Comparison of ENCODE assay signal across 22 mouse cellular contexts in the genomic region with DNA sequence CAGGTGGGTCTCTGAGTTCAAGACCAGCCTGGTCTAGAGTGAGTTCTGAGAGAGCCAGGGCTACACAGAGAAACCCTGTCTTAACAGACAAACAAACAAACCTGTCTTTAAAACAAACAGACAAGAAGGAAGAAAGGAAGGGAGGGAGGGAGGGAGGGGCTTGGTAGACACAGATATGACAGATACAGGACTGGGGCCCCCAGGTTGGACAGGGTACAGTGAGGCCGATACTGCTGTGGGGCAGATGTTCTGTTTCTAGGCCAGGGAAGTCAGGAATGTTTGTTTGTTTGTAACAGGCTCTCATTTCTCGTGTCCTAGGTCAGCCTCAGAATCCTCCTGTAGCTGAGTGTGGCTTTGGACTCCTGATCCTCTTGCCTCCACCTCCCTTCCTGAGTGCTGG.
"Had no signal": no experiment of that assay in that cellular context is flagged by ENCODE, and none has a peak within 500 bp of the region (broad histone marks: within the 10 kb centered on the region; RNA-seq: fewer than 3 reads in every experiment).

No protein-coding gene starts in this region.

- H3K27ac ChIP-seq: kidney, embryonic 15.5 days; limb, embryonic 12.5 days; limb, embryonic 15.5 days; midbrain, embryonic 12.5 days; midbrain, embryonic 15.5 days; neural tube, embryonic 12.5 days; neural tube, embryonic 15.5 days had no signal

- H3K9ac ChIP-seq: kidney, embryonic 15.5 days; limb, embryonic 12.5 days; limb, embryonic 15.5 days; midbrain, embryonic 12.5 days; midbrain, embryonic 15.5 days; neural tube, embryonic 12.5 days; neural tube, embryonic 15.5 days had no signal

- H3K27me3 ChIP-seq: kidney, embryonic 15.5 days; neural tube, embryonic 15.5 days had no signal

- H3K9me3 ChIP-seq: kidney, embryonic 15.5 days; limb, embryonic 12.5 days; limb, embryonic 15.5 days; midbrain, embryonic 12.5 days; midbrain, embryonic 15.5 days; neural tube, embryonic 12.5 days; neural tube, embryonic 15.5 days had no signal

- H3K4me2 ChIP-seq: kidney, embryonic 15.5 days; limb, embryonic 12.5 days; limb, embryonic 15.5 days; midbrain, embryonic 12.5 days; midbrain, embryonic 15.5 days; neural tube, embryonic 12.5 days; neural tube, embryonic 15.5 days had no signal

- DNase-seq: kidney, adult 11 months; kidney, adult 8-10 months; kidney, postnatal 10 days; kidney, postnatal 36 days; layer of hippocampus, postnatal 36 days; left cerebral cortex, postnatal 4 days; lung, adult 2 months; lung, postnatal 14 days; lung, postnatal 4 days; right cerebral cortex, adult 18-20 months; right cerebral cortex, postnatal 14 days; right cerebral cortex, postnatal 4 days; spleen, adult 18-20 months; thymus, adult 18-20 months; thymus, postnatal 36 days had no signal

- ATAC-seq: midbrain, embryonic 15.5 days had no signal

- H3K4me3 ChIP-seq: kidney, embryonic 15.5 days; limb, embryonic 12.5 days; limb, embryonic 15.5 days; midbrain, embryonic 12.5 days; midbrain, embryonic 15.5 days; neural tube, embryonic 12.5 days; neural tube, embryonic 15.5 days had no signal
